Mouse (Mus musculus): ENCODE data around the gene Aars2.

DNA sequence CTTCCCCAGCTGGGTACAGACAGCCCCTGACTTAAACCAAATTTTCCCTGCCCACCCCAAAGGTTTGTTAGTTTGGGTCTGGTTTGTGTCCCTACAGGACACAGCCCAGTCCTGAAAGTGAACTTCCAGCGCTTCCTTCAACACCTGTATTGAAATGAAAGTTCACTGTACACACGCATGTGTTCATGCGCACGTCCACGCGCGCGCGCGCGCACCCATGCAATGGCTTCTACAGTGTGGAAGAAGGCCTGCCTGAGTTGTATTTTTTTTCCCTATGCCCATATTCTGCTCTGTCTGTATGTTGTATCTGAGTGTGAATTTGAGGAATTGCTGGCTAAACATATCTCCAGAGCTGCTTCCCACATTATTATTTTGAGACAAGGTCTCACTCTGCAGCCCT is 58.5 kb downstream of the Aars2 start:
- TF ChIP-seq CTCF (IDR thresholded peaks at IDR 0.05) = no peak
- TF ChIP-seq EP300 (IDR thresholded peaks at IDR 0.05) = no peak
